In the genomic region with DNA sequence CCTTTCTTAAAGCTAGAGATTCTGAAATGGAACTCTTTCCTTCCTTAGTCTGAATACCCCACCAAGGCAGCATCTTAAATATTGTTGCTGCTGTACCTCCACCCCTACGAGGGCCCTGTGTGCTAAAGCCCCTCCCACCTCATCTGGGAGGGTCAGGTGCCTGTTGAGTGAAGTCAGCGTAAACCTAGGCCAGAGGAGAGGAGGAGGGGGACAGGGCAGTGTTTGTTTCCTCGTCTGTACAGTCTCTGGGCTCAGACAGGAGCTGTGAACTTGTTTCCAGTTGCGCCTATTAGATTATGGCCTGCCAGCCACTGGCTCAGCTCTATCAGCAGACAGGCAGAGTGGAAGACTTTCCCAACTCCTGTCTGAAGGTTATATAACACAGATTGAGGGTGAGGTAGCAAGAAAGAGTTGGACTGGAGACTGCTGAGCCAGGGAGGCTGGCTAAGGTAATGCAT, we compare ENCODE assay signal across 9 mouse cellular contexts. TPM values are rescaled to one million over a fixed set of nuclear protein-coding genes. Genes with fewer than 3 reads are reported as not detected.
A peak's percentile ranks its signal among the peaks of the same experiment; 100 is the strongest.
DNase-seq lines count a peak whose midpoint lies in the region; ATAC-seq and TF ChIP-seq lines count a peak whose summit lies in the region.
"Had no signal": no experiment of that assay in that cellular context is flagged by ENCODE, and none has a peak within 500 bp of the region (broad histone marks: within the 10 kb centered on the region; RNA-seq: fewer than 3 reads in every experiment).

Gene Angptl7, minus strand, starts transcription at position 51 of the 458 bp plus-strand sequence.

- TF ChIP-seq POLR2A in bone marrow macrophage, adult 2 months (IDR thresholded peaks at IDR 0.05; ENCODE audit: borderline replicate concordance, low read depth, low read length), result no peak

- H3K4me1 ChIP-seq in heart, embryonic 12.5 days (replicated peaks), result peaks cover 16% of the 10 kb centered on the region
- no peaks in the 10 kb centered on the region for H3K4me1 ChIP-seq in heart, embryonic 11.5 days (ENCODE audit: control insufficient read depth, insufficient read depth, low read length)
- peaks cover 12% of the 10 kb centered on the region for H3K4me1 ChIP-seq in bone marrow macrophage, adult 2 months (ENCODE audit: control insufficient read depth, insufficient read depth, low read length)
- H3K4me1 ChIP-seq in heart, embryonic 16.5 days (ENCODE audit: control insufficient read depth, insufficient read depth, low read length), result peaks cover 7% of the 10 kb centered on the region; the same call in 1 of the 2 replicates
- peaks cover 15% of the 10 kb centered on the region; the same call in 1 of the 2 replicates for H3K4me1 ChIP-seq in limb, embryonic 12.5 days (replicated peaks)
- no peaks in the 10 kb centered on the region for H3K4me1 ChIP-seq in midbrain, embryonic 14.5 days (ENCODE audit: control insufficient read depth, insufficient read depth, low read length)
- H3K4me1 ChIP-seq: hindbrain, embryonic 10.5 days had no signal

- no peaks in the 10 kb centered on the region for H3K9me3 ChIP-seq in heart, embryonic 12.5 days (replicated peaks)
- H3K9me3 ChIP-seq in heart, embryonic 11.5 days (replicated peaks; ENCODE audit: control insufficient read depth, low read length), result no peaks in the 10 kb centered on the region
- no peaks in the 10 kb centered on the region for H3K9me3 ChIP-seq in heart, embryonic 16.5 days (replicated peaks; ENCODE audit: control insufficient read depth, low read length)
- H3K9me3 ChIP-seq in limb, embryonic 12.5 days, result no peaks in the 10 kb centered on the region
- H3K9me3 ChIP-seq in midbrain, embryonic 14.5 days (ENCODE audit: control insufficient read depth, low read length), result no peaks in the 10 kb centered on the region
- H3K9me3 ChIP-seq: hindbrain, embryonic 10.5 days had no signal

- no peak within 1 kb of the TSS for H3K9ac ChIP-seq in heart, embryonic 12.5 days
- H3K9ac ChIP-seq in heart, embryonic 11.5 days (ENCODE audit: low read depth, low read length), result no peak within 1 kb of the TSS
- no peak within 1 kb of the TSS for H3K9ac ChIP-seq in heart, embryonic 16.5 days (ENCODE audit: low read length)
- H3K9ac ChIP-seq in limb, embryonic 12.5 days (replicated peaks), result 0 out of 2 replicates have a peak within 1 kb of the TSS, but pooled peaks have one; percentile 12
- H3K9ac ChIP-seq in midbrain, embryonic 14.5 days (replicated peaks; ENCODE audit: low read length), result no peak within 1 kb of the TSS

- no peak within 1 kb of the TSS for H3K4me2 ChIP-seq in heart, embryonic 12.5 days
- H3K4me2 ChIP-seq in heart, embryonic 11.5 days, result no peak within 1 kb of the TSS
- H3K4me2 ChIP-seq in heart, embryonic 16.5 days (ENCODE audit: low read depth, low read length), result no peak within 1 kb of the TSS
- H3K4me2 ChIP-seq in limb, embryonic 12.5 days, result no peak within 1 kb of the TSS
- H3K4me2 ChIP-seq in midbrain, embryonic 14.5 days (ENCODE audit: low read length), result no peak within 1 kb of the TSS

- H3K36me3 ChIP-seq in heart, embryonic 12.5 days, result peaks cover 60% of the 10 kb centered on the region
- peaks cover 2% of the 10 kb centered on the region for H3K36me3 ChIP-seq in heart, embryonic 11.5 days (ENCODE audit: control insufficient read depth, insufficient read depth, low read length)
- H3K36me3 ChIP-seq in heart, embryonic 16.5 days (ENCODE audit: control insufficient read depth, insufficient read depth), result peaks cover 14% of the 10 kb centered on the region
- peaks cover 65% of the 10 kb centered on the region for H3K36me3 ChIP-seq in limb, embryonic 12.5 days
- H3K36me3 ChIP-seq in midbrain, embryonic 14.5 days (ENCODE audit: control insufficient read depth, insufficient read depth, low read length), result peaks cover 88% of the 10 kb centered on the region

- 43% methylated on average over 4 of the region's 4 CpGs for WGBS in heart, embryonic 12.5 days
- WGBS in heart, embryonic 11.5 days (ENCODE audit: insufficient replicate concordance), result 43% methylated on average over 4 of the region's 4 CpGs
- WGBS in heart, embryonic 16.5 days, result 26% methylated on average over 4 of the region's 4 CpGs
- WGBS in limb, embryonic 12.5 days, result 46% methylated on average over 4 of the region's 4 CpGs
- WGBS in midbrain, embryonic 14.5 days, result 72% methylated on average over 4 of the region's 4 CpGs

- 0 out of 2 replicates have a peak, but pooled peaks have one; percentile 48 for ATAC-seq in heart, embryonic 12.5 days (ENCODE audit: insufficient number of reproducible peaks, low FRiP score)
- no peak for ATAC-seq in heart, embryonic 11.5 days (replicated peaks; ENCODE audit: insufficient number of reproducible peaks, low FRiP score, low TSS enrichment)
- peak; percentile 39; the same call in 1 of the 2 replicates for ATAC-seq in heart, embryonic 16.5 days (replicated peaks; ENCODE audit: extremely low read depth, insufficient read depth, low FRiP score)
- no peak for ATAC-seq in limb, embryonic 12.5 days (ENCODE audit: insufficient number of reproducible peaks, insufficient read depth, low FRiP score, low TSS enrichment, low read depth)
- no peak for ATAC-seq in midbrain, embryonic 14.5 days (ENCODE audit: low FRiP score, low TSS enrichment)

- H3K27me3 ChIP-seq in heart, embryonic 12.5 days (replicated peaks), result no peaks in the 10 kb centered on the region
- no peaks in the 10 kb centered on the region for H3K27me3 ChIP-seq in heart, embryonic 11.5 days (ENCODE audit: control insufficient read depth, insufficient read depth, low read length)
- H3K27me3 ChIP-seq in heart, embryonic 16.5 days (ENCODE audit: control insufficient read depth, insufficient read depth, low read length), result no peaks in the 10 kb centered on the region
- H3K27me3 ChIP-seq in limb, embryonic 12.5 days, result no peaks in the 10 kb centered on the region
- no peaks in the 10 kb centered on the region for H3K27me3 ChIP-seq in midbrain, embryonic 14.5 days (ENCODE audit: control insufficient read depth, insufficient read depth, low read length)

- no peak for DNase-seq in spleen, postnatal 36 days (ENCODE audit: low spot score in 2 of 2)
- no peak for DNase-seq in midbrain, embryonic 14.5 days

- TF ChIP-seq CTCF in bone marrow macrophage, adult 2 months (IDR thresholded peaks at IDR 0.05; ENCODE audit: low read depth, low read length), result no peak

- no peak within 1 kb of the TSS for H3K27ac ChIP-seq in heart, embryonic 12.5 days (ENCODE audit: poor library complexity, severe bottlenecking)
- no peak within 1 kb of the TSS for H3K27ac ChIP-seq in heart, embryonic 11.5 days (ENCODE audit: low read depth, low read length)
- peak within 1 kb of the TSS; percentile 18 for H3K27ac ChIP-seq in bone marrow macrophage, adult 2 months (ENCODE audit: insufficient read depth, low read depth, low read length)
- no peak within 1 kb of the TSS for H3K27ac ChIP-seq in heart, embryonic 16.5 days (ENCODE audit: low read length)
- H3K27ac ChIP-seq in limb, embryonic 12.5 days, result no peak within 1 kb of the TSS
- no peak within 1 kb of the TSS for H3K27ac ChIP-seq in midbrain, embryonic 14.5 days (replicated peaks; ENCODE audit: low read depth, low read length)
- H3K27ac ChIP-seq: hindbrain, embryonic 10.5 days had no signal

- H3K4me3 ChIP-seq in heart, embryonic 12.5 days, result no peak within 1 kb of the TSS
- no peak within 1 kb of the TSS for H3K4me3 ChIP-seq in heart, embryonic 11.5 days (ENCODE audit: low read depth, low read length)
- H3K4me3 ChIP-seq in bone marrow macrophage, adult 2 months (ENCODE audit: insufficient read depth, low read length), result no peak within 1 kb of the TSS
- H3K4me3 ChIP-seq in heart, embryonic 16.5 days (ENCODE audit: low read length), result no peak within 1 kb of the TSS
- no peak within 1 kb of the TSS for H3K4me3 ChIP-seq in limb, embryonic 12.5 days (replicated peaks)
- H3K4me3 ChIP-seq in midbrain, embryonic 14.5 days (replicated peaks; ENCODE audit: low read depth, low read length), result no peak within 1 kb of the TSS
- H3K4me3 ChIP-seq: hindbrain, embryonic 10.5 days had no signal

RNA-seq across cellular contexts. Expression of gene Angptl7, which starts in this region (rescaled TPM):
- 5.0 and 5.8 TPM in 2 replicates for polyA plus RNA-seq in heart, embryonic 12.5 days (2016; fragmentation: Nextera tagmentation; extraction: Ambion mirVana)
- 2.9 TPM in 2 replicates for polyA plus RNA-seq in heart, embryonic 11.5 days (2014; fragmentation: Nextera tagmentation; extraction: Ambion mirVana)
- 0.68 TPM in 1 of 2 replicates, not detected in the other for polyA plus RNA-seq in bone marrow macrophage, adult 2 months (2012; ENCODE audit: insufficient read depth, insufficient read length, missing spikeins)
- 12.5 and 15.0 TPM in 2 replicates for polyA plus RNA-seq in heart, embryonic 16.5 days (2015; fragmentation: Nextera tagmentation; extraction: Ambion mirVana)
- 0.89 and 1.1 TPM in 2 replicates for polyA plus RNA-seq in limb, embryonic 12.5 days (2016; fragmentation: Nextera tagmentation; extraction: Ambion mirVana)
- polyA plus RNA-seq in midbrain, embryonic 14.5 days (2014; fragmentation: Nextera tagmentation; extraction: Ambion mirVana), result 0.26 and 0.41 TPM in 2 replicates
- polyA plus RNA-seq: small intestine, adult 2 months had no signal

Comparison
In these comparisons a context has a peak if more than half of its experiments do, and no peak if none do; other contexts are left out.
1. ATAC-seq: peak in heart, embryonic 12.5 days (single experiment) and heart, embryonic 16.5 days (single experiment); none in heart, embryonic 11.5 days (single experiment), limb, embryonic 12.5 days (single experiment) and midbrain, embryonic 14.5 days (single experiment).